Mouse (Mus musculus) ovary, adult 18-20 months (tissue): ENCODE measurements at regions not wholly inside any gene's neighbourhood (a gene's known extent, or its start where the extent isn't known, plus 50 kb on each side); places are given as distances from the start of the nearest gene placed in this dataset.
A peak's percentile ranks its signal among the peaks of the same experiment; 100 is the strongest.

Experiments used
- DNase-seq: peaks from one replicate; pipeline ENCODE4 v3.0.0; 2022; ENCODE audit warnings: low spot score, mixed read lengths

DNA sequence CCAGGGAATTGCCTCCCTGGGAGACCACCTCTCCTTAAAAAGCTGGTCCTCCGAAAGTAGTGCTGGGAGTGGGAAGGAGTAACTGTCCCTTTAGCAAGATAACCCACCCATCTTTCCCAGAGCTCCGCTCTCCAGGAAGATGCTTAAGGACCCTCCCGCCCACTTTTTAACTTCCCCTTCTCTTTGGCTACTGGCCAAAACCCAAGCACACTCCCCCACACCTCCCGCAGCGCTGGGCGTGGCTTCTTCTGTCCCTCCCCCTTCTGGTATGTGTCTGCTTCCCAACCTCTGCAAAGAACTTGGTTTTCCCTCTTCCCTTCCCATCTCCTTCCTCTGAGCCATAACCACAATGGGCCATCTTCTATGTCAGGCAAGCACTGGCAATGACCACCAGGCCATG lies 85.4 kb downstream of the Rpap3 start:
- DNase-seq: no peak

DNA sequence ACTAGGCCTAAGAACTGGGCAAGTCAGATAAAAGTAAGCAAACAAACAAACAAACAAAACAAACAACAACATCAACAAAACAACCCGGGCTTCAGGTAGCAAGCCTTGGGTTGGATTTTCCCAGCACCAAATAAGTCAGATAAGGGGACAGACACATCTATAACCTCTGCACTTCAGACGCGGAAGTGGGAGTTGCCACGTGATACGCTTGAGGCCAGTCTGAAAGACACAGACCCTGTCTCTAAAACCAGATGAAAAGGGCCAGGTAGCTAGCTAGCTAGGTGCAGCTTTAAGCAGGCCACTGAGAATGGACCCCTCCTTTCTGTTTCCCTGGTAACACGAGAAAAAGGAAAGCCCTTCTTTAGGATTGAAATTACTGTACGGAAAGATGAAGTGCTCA lies 85.9 kb downstream of the Rpap3 start:
- no peak for DNase-seq

- no peak for DNase-seq
Observed at GRCm38 (mm10) chr15:97612325-97612724, 93.3 kb downstream of the Rpap3 start.

DNA sequence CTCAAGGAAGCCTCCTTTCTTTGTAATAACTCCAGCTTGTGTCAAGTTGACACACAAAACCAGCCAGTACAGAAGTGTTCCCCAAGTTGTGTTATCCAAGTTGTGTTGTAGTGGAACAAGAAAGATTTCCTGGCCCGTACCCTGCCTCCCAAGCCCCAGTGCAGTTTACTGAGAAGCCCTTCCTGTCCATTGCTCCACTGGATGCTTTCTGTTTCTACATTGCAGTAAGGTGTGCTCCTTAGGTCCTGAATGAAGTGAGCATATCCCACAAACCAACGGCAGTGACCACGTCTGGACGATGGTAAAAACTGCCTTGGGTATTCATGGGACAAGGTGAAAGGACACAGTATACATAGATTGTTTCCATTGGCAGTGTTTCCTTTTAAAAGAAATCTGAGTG lies 94.9 kb downstream of the Rpap3 start:
- no peak for DNase-seq

- no peak for DNase-seq
Observed at GRCm38 (mm10) chr15:97609496-97609895, 96.1 kb downstream of the Rpap3 start.

DNA sequence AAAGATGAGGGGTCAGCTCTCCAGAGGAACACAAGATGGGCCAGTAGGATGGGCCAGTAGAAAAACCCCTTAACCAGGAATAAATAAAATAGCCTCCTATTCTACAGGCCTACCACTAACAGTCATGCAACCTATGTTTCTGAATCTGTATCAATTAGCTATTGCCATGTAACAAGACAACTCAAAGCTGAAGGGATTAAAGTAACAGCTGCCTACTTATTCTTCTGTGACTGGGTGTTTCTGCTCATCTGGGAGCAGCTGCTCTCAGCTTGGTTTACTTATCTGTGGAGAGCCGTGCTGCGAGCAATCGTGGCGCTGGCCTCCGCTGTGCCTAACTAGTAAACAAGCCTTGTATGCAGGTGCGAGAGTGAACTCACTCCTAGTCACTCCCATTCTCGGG lies 97.0 kb downstream of the Rpap3 start:
- no peak for DNase-seq

DNA sequence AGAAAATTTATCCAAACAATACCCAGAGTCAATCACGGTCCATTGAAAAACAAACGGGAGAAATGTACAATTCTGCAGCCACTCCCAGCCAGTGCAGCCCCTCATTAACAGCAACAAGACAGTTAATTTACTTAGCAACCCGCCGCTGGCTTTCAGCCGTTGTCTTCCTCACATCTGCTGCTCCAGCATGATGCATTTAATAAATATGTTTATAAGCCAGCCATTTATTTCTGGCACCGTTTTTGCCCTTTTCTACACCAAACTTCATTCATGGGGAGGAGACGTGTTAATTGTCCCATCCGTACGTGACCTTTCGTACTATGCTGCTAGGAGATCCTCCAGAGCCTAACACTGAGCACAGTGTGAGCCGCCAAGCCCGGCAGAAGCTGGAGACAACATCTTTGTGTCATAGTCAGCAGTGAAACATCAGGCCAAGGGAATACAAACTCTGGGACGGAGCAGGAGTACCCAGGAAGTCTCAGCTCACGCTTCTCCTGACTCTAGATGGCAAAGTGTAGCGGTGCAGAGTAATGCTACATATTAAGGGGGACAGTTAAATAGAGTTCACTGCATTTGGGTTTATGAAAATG lies 97.9 kb downstream of the Rpap3 start:
- no peak for DNase-seq

DNA sequence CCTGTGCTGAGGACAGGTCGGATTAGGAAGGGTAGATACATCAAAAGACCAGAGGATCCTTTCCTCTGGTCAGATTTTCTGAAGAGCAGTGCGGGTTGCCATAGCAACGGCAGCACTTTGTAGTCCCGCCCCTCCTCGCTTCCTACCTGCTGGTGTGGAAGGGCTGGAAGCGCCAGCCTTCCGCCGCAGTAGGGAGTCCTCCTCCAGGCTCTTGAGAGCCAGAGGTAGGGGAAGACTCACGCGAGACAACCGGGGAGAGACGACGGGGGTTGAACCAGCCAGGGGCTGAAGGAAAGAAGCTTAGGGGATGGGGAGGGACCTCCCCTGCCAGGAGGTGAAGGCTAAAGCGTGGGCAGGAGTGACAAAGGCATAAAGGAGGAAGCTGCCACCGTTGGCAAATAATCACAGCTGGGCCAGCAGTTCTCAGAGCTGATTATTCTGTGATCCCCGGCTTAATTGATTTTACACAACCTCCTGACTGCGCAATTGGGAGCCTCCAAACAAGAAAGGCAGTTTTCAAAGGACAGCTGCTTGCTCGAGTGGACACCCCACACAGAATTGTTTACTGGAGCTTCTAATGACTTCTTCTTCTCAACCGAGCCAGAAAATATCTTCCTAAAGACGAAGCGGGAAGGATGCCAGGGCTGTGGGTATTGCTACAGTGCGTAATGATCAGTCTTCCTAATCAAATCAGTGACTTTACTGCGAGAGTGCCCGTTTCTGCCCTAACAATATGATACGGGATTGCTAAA lies 98.8 kb downstream of the Rpap3 start:
- DNase-seq: peak; percentile 30

GRCm38 (mm10) chr15:97606232-97606629 lies 99.4 kb downstream of the Rpap3 start:
- no peak for DNase-seq

DNA sequence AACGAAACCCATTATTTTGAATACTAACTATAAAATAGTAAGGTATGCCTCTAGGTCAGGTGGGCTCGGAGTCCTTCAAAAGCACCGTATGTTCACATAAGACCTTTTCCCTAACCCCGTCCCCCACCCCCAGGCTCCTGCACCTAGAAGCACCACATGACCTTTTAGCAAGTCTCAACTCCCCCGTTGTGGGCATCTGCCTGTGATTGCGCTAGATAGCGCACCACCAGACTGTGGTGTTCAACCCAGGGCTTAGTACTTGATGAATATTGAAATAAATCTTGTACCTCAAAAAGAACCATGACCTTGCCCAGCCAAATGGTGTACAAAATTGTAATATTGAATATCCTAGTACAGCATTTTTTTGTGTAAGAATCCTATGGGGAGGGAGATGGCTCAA lies 99.8 kb downstream of the Rpap3 start:
- no peak for DNase-seq

GRCm38 (mm10) chr15:97603492-97603891 lies 102.1 kb downstream of the Rpap3 start:
- DNase-seq: no peak

- DNase-seq: no peak
Observed at GRCm38 (mm10) chr15:97598270-97598669, 107.4 kb downstream of the Rpap3 start.

- no peak for DNase-seq
Observed at GRCm38 (mm10) chr15:97596514-97597081, 109.0 kb downstream of the Rpap3 start.

- no peak for DNase-seq
Observed at GRCm38 (mm10) chr15:97595284-97595796, 110.3 kb downstream of the Rpap3 start.

DNA sequence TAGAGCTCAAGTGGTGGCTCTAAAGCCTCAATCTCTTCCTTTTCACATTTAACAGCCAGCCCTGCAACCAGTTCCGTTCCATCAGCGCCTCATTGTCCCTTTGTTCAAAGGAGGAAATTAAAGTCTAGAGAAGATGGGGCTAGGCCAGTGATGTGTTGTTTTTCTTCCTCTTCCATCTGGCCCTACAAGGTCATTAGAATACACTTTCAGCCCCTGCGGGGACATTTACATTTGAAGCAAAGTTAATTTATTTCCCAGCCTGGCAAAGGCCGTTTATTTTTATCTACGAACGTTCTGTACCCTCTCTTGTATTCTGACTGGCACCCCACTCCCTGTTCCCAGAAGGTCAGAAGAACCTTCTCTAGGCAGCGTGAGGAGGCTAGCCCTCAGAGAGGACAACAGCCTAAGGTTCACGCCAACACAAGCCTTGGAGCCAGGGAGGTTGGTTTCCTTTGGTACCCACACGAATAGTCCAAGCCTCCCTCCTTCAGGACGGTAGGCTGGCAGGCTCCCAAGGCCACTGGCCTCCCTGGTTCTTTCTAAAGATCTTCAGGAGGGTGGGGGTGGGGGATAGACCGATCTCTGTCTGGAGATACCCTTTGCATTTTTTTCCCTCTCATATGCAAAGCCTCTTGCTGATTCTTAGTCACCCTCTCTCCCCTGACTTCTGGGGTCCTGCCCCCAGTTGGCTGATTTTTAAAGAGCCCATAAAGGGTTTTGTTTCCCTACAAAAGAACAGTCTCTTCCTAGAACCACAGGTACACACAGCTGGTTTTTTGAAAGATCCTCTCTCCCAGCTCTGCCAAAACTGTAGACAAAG lies 111.6 kb downstream of the Rpap3 start:
- peak; percentile 28 for DNase-seq

- DNase-seq: no peak
Observed at GRCm38 (mm10) chr15:97592786-97593185, 112.8 kb downstream of the Rpap3 start.

DNA sequence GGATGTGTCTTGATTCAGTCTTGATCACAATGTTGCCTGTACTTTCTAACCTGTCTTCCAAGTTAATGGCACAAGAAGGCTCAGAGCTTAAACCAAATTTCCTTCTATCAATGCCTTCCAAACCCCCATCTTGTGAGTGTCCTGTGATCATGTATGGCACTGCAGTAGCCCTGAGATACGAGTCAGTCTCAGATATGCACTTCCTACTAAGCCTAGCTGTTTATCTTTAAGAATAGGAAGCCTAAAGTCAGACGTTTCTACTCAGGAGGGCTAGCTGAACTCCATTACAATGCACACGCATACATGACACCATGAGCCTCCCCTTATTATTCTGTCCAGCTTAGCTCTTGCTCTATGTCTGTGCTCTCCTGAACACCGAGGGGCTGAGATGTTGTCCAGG lies 114.2 kb downstream of the Rpap3 start:
- DNase-seq: no peak

DNA sequence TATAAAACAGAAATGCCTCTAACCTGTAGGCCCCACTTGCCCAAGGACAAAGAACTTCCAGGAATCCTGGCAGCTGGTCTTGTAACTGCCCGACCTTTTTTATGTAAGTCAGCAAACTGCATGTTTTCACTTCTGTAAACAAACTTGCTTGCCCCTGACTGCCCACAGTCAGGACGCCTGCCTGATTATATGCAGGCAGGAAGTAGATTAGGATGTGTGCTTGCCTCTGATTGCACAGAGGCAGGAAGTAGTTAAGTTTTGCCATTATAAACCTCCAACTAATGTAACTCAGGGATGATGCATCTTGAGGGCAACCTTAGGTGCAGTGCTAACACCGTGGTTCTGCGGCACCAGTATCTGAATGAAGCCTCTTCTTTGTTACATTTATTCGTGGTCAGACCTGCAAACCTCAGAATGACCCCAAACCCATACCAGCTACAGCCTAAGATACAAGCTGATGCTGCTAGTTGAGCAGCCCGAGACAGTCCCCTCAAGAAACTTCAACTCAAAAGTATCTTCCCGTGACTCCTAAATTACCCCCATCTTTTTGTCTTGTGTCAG lies 114.8 kb downstream of the Rpap3 start:
- DNase-seq: no peak

DNA sequence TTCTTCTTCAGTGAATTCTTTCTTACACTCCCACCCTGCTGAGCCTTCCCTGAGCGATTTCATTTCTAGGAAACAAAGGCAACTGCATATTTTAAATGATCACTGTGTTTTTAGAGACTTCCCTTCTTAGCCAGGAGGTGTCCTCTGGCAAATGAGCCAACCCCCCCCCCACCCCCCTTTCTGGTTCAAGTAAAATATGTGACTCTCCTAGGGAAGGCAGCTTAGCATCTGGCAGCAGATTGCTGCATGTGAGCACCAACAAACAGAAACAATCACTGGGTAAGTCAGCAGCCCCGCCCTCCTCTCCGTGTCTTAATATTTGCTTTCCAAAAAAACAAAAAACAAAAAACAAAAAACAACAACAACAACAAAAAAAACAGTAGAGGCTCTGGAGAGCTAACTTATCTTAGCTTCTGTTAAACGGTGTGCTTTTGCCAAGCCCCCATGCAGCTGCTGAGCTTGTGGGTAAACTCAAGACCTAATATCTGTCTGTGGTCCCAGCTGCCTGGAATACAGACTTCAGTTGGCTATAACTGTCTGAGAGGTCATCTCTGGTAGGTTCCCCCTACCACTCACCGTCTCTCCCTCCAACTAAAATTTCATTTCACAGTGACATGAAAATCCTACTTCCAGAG lies 117.9 kb downstream of the Rpap3 start:
- DNase-seq: no peak

GRCm38 (mm10) chr15:97581724-97582154 lies 123.9 kb downstream of the Rpap3 start:
- peak; percentile 57 for DNase-seq

- no peak for DNase-seq
Observed at GRCm38 (mm10) chr15:97580726-97581125, 124.9 kb downstream of the Rpap3 start.

GRCm38 (mm10) chr15:97578046-97578445 lies 127.6 kb downstream of the Rpap3 start:
- no peak for DNase-seq
